Mouse (Mus musculus): Measurements from ENCODE around the gene Acaca.

GRCm38 (mm10) chr11:84264490-84264889 lies 135.0 kb downstream of the Acaca start:
- TF ChIP-seq CTCF (IDR thresholded peaks at IDR 0.05; ENCODE audit: insufficient read depth, low read length) (no peak), POLR2A (IDR thresholded peaks at IDR 0.05; ENCODE audit: borderline replicate concordance, extremely low read depth, low read depth, low read length) (no peak)
